Mouse (Mus musculus) embryonic fibroblast, embryonic 13.5 days (primary cell): ENCODE results near the gene Rad51. TPM values are rescaled to one million over a fixed set of nuclear protein-coding genes. Genes with fewer than 3 reads are reported as not detected.

ENCODE experiments used
- H3K27ac ChIP-seq: 2 replicates; pipeline ENCODE4 v1.5.1; 2012; ENCODE audit warnings: low read length, control low read depth, inconsistent platforms; ENCODE audit not compliant: insufficient read depth
- H3K4me1 ChIP-seq: 2 replicates; pipeline ENCODE4 v1.6.1; 2011; ENCODE audit warnings: low read length; ENCODE audit not compliant: control insufficient read depth, insufficient read depth
- H3K4me3 ChIP-seq: 2 replicates; pipeline ENCODE4 v1.5.1; 2011; ENCODE audit warnings: mild to moderate bottlenecking, control low read depth, low read length; ENCODE audit not compliant: insufficient read depth
- CTCF ChIP-seq: IDR thresholded peaks from 2 replicates; pipeline ENCODE4 v1.5.1; 2011; ENCODE audit warnings: mild to moderate bottlenecking, control low read depth, low read length, moderate library complexity, borderline replicate concordance; ENCODE audit not compliant: insufficient read depth
- POLR2A ChIP-seq: IDR thresholded peaks from 2 replicates; pipeline ENCODE4 v1.6.1; 2011; ENCODE audit warnings: low read depth, mild to moderate bottlenecking, control low read depth, low read length, moderate library complexity
- polyA plus RNA-seq: library from polyadenylated mRNA; stranded (reverse); fragments of >200 nt; gene quantifications from 2 replicates; pipeline ENCODE4 v1.2.4, GENCODE M21; 2011; ENCODE audit warnings: low read depth; ENCODE audit not compliant: missing spikeins, insufficient read length

Gene Rad51
- polyA plus RNA-seq, 1 experiment, result 31.6 TPM

DNA sequence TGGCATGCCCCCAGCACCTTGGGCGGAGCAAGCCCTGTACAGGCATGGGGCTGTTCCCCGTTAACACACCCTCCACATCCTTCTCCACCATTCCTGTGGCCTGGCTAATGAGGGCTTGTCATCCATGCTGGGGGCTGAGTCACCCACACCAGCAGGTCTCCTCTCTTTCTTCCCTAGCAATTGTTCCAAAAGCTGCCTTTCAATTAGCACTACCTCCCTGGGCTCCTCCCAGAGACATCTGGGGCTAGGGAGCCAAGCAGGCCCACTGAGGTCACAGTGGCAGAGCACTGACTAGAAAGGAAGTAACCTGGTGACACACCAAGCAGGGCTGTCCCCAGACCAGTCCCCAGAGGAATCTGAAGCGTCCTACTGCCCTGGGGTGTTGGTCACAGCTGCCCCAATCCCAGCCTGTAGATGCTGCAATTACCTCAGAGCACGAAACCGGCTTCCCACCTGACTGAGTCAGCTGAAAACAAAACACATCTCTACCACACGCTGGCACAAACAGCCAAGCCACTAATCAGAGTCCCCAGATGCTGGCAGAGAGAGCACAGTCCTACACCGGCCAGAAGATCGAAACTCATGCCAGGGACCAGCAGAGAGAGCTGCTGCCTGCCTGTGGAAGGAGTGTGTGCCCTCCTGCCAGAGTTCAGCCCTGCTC is 61.5 kb downstream of the Rad51 start, which contains the start of gene Gm14137:
Gm14137 (plus strand) TSS at position 519 of the 661 bp plus-strand sequence.
- TF ChIP-seq CTCF (no peak), POLR2A (no peak)
- no peak within 1 kb of the TSS for H3K4me3 ChIP-seq
- peak within 1 kb of the TSS; percentile 34 for H3K27ac ChIP-seq
- peaks cover 13% of the 10 kb centered on the region for H3K4me1 ChIP-seq

DNA sequence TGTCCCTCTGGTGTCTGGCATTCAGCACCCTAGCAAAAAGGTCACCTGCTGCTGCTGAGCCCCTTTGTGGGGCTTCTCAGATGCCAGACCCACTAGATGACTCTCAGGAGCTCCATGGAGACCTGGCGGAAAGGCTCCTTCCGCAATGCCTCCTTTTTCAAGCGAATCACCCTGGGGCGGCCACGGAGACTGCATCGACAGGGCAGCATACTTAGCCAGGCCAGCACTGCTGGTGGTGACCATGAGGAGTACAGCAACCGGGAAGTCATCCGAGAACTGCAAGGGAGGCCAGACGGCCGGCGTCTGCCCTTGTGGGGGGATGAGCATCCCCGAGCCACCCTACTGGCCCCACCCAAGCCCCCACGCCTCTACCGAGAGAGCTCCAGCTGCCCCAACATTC is 62.3 kb downstream of the Rad51 start:
- H3K27ac ChIP-seq, result peak overlapping the region; percentile 29; the same call in 1 of the 2 replicates
- peaks cover 13% of the 10 kb centered on the region for H3K4me1 ChIP-seq
- no peak overlapping the region for H3K4me3 ChIP-seq
- TF ChIP-seq POLR2A (no peak), CTCF (no peak)

DNA sequence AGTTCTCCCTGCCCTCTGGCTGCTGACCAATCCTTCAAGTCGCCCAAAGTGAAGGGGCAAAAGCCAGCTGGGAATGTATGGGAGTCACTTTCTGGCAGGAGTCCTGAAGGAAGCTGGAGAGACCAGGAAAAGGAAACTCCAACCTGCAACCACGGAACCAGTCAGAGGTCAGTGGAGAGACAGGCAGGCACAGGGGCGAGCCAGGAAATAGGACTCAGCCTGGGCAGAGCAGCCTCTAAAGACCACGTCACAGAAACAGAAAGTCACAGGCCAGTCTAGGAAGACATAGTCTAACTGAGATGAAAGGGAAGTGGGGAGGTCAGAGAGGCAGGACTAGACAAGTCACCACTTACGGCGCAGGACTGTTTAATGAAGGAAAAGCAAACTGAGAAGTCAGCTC is 63.0 kb downstream of the Rad51 start:
- no peak for TF ChIP-seq CTCF
- no peak for TF ChIP-seq POLR2A
- H3K4me3 ChIP-seq, result no peak overlapping the region
- peaks cover 13% of the 10 kb centered on the region for H3K4me1 ChIP-seq
- H3K27ac ChIP-seq, result no peak overlapping the region

DNA sequence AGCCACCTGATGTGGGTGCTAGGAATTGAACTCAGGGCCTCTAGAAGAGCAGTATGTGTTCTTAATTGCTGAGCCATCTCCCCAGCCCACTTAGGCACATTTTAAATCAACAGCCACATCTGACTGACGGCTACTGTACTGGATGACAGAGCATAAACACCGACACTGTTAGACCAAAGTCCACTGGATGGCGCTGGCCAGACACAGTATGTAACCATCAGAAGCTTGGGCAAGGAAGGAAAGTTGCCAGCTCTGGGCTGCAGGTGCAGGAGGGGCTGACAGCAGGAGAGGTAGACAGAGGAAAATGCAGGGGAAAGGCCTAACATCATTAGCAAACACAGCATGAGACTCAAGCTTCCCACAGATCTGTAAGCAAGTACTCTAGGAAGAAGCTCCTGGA is 64.2 kb downstream of the Rad51 start:
- peaks cover 11% of the 10 kb centered on the region for H3K4me1 ChIP-seq
- no peak overlapping the region for H3K27ac ChIP-seq
- TF ChIP-seq CTCF, result no peak
- TF ChIP-seq POLR2A, result no peak
- H3K4me3 ChIP-seq, result no peak overlapping the region

DNA sequence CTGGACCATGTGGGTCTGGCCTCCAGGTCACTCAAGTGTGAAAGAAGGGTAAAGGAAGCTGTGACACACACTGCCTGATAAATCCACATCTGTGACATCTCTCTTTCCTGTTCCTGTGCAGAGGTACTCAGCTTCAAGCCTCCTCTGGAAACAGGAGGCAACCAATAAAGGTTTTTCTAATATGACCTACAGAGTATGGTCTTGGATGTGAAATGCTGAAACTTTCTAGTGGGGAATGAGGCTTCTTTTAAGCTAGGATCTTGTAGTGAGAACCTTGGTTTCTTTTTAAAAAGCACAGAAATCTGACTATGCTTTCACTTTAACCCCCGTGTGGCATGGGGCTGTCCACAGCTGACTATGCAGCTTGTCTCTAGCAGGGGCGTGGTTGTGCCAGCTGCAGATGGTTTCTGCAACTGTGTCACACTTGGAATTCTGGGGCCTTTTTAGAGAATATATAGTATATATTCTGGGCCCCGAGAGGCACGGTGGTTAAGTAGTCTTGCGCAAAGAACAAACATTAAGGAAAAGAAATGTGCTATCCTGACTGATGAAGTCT is 64.9 kb downstream of the Rad51 start:
- Histone ChIP-seq H3K27ac (no peak overlapping the region), H3K4me1 (peaks cover 6% of the 10 kb centered on the region), H3K4me3 (no peak overlapping the region)
- TF ChIP-seq POLR2A (no peak), CTCF (no peak)

DNA sequence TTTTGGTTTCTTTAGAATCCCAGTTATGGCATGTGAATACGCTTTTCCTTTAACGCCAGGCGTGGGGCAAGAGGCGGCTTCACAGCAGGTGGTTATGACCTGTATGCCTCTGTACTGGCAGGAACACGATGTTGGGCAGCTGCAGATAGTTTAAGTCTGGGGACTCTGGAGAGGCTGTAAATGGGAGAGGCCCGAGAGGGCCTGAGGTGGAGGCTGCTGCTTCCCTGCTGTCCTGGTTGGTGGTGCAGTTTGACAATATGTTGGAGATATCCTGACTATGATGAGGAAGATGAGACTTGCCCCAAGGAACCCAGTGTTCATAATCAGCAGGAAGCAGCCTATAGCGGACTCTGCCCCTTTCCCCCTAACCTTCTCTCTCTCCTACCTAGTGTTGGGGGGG is 70.3 kb downstream of the Rad51 start:
- no peak overlapping the region for H3K4me3 ChIP-seq
- H3K27ac ChIP-seq, result no peak overlapping the region
- TF ChIP-seq CTCF (no peak), POLR2A (no peak)
- no peaks in the 10 kb centered on the region for H3K4me1 ChIP-seq

DNA sequence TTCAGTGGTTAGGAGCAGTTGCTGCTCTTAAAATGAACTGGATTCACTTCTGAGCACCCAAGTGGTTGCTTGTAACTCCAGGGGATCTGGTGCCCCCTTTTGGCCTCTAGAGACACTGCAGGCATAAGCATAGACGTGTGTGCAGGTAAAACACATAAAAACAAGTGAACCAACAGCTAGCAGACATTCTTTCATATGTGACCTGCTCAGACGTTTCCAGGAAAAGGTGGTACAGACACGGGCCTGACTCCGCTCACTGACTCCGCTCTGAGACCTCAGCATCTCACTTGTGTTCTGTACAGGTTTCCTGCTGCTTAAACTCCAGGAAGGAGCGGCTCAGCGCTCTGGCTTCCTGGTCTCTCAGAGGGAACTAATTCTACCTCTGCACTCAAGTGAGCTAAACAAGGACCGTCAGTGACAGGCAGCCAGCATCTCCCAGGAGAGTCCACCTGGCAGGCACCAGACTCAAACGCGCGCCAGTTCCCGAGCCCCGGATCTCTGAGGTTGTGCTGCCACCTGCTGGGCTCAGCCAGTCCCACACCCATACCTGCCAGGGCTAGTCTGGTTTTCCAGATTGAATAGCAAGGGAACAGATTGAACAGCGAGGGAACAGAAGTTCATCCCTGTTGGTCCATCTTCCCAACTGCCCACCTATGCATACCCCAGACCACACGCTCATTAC is 76.6 kb downstream of the Rad51 start:
- H3K27ac ChIP-seq, result no peak overlapping the region
- H3K4me3 ChIP-seq, result peak overlapping the region; percentile 10; the same call in 1 of the 2 replicates
- peak; percentile 89 for TF ChIP-seq CTCF
- no peak for TF ChIP-seq POLR2A
- H3K4me1 ChIP-seq, result no peaks in the 10 kb centered on the region

DNA sequence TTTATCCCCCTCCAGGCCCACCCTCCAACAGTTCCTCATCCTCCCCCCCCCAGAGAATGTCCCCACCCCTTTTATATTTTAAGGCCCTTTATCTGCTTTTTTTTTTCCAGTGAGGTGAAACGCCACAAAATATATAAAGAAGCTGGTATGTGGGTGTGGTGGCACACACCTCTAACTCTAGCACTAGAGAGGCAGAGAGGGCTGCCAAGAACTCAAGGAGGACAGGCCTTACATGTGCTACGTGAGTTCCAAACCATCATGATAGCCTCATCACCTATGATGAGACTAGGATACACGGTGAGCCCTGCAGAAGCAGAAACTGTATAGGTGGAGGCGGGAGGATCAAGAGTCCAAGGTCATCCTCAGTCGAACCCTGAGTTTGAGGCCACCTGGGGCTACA is 78.4 kb downstream of the Rad51 start:
- Histone ChIP-seq H3K4me1 (no peaks in the 10 kb centered on the region), H3K4me3 (no peak overlapping the region), H3K27ac (no peak overlapping the region)
- no peak for TF ChIP-seq POLR2A
- no peak for TF ChIP-seq CTCF

DNA sequence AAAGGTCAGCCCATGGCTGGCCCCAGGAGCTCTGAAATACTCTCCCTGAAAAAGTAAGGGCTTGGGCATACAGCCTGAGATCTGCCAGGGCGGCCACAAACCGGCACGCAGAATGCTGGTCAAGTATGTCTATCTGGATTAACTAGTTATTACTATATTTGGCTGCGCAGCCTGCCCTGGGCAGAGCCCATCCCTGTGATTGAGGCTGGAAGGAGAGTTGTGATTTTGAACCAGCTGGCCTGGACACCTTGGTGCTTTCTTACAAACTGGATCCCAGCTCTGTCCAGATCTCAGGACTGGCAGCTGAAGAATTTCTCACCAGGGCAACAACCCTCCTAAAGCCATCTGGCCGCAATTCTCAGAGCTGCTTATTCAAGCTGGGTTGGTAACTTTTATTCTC is 81.5 kb downstream of the Rad51 start:
- no peak overlapping the region for H3K4me3 ChIP-seq
- peaks cover 4% of the 10 kb centered on the region; the same call in 1 of the 2 replicates for H3K4me1 ChIP-seq
- TF ChIP-seq CTCF (no peak), POLR2A (no peak)
- H3K27ac ChIP-seq, result no peak overlapping the region
